Mouse (Mus musculus) cerebellum, adult (tissue): Measurements from ENCODE around the gene Olfr1121.
"Not testable (repeated sequence)": the region's sequence is repeated elsewhere in the genome, so short reads cannot be mapped to it uniquely, and the experiment has no call there.

Experiments
- ATAC-seq: cut with Nextera tagmentation; 2 replicates; pipeline ENCODE4 v1.9.2; 2017; ENCODE audit warnings: mild to moderate bottlenecking, moderate library complexity, mixed read lengths; ENCODE audit not compliant: insufficient number of reproducible peaks, low FRiP score, low TSS enrichment

The Olfr1121 gene

GRCm38 (mm10) chr2:87369595-87369994 lies at the start of gene Olfr1121:
TSS of gene Olfr1121 (plus strand) at chr2:87369895.
- no peak for ATAC-seq

- no peak for ATAC-seq
Measured at GRCm38 (mm10) chr2:87354515-87354914, 15.2 kb upstream of the Olfr1121 start, which contains the start of gene Olfr1120. TSS of gene Olfr1120 (plus strand) at chr2:87354815.

DNA sequence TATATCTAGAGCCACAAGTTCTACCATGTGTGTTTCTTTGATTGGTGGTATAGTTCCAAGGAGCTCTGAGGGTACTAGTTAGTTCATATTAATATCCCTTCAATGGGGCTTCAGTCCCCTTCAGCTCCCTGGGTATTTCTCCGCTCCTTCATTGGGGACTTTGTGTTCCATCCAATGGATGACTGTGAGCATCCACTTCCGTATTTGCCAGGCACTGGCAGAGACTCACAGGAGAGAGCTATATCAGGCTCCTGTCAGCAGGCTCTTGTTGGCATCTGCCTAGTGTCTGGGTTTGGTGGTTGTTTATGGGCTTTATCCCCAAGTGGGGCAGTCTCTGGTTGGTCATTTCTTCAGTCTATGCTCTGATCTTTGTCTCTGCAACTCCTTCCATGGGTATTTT lies 9.6 kb upstream of the Olfr1121 start:
- ATAC-seq = not testable (repeated sequence)

- peak; percentile 97 for ATAC-seq
Measured at GRCm38 (mm10) chr2:87371726-87372125, 2.0 kb downstream of the Olfr1121 start.

GRCm38 (mm10) chr2:87383935-87384334 lies 14.2 kb downstream of the Olfr1121 start:
- ATAC-seq = no peak

- ATAC-seq = no peak
Measured at GRCm38 (mm10) chr2:87385549-87385948, 15.9 kb downstream of the Olfr1121 start, which contains the start of gene Olfr1122. TSS of gene Olfr1122 (plus strand) at chr2:87385849.

DNA sequence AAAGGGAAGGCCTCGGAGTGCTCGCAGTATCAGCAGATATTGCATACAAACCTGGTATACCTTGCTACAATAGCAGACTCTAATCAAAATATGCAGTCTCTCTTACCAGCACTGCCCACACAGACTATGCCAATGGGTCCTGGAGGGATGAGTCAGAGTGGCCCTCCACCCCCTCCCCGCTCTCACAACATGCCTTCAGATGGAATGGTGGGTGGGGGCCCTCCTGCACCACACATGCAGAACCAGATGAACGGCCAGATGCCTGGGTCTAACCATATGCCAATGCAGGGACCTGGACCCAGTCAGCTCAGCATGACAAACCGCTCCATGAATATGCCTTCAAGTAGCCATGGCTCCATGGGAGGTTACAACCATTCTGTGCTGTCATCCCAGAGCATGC lies 23.9 kb downstream of the Olfr1121 start:
- not testable (repeated sequence) for ATAC-seq

DNA sequence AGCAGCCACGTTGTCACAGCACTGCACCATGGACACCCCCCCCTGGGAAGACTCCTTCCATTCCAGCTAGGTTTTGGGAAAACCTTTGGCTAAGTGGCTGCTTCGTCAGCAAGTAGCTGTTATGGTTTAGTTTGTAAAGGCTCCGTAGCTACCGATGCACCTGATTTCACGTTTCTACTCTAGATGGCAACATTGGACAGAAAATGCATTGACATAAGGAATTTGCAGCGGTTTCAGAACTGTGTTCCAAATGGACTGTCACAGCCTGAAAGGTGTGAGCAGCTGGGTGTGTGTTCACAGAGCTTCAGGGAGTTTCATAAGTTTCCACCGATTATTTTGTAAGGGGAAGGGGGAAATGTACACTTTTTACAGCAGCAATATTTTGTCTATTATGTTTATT lies 25.0 kb downstream of the Olfr1121 start:
- ATAC-seq = not testable (repeated sequence)

DNA sequence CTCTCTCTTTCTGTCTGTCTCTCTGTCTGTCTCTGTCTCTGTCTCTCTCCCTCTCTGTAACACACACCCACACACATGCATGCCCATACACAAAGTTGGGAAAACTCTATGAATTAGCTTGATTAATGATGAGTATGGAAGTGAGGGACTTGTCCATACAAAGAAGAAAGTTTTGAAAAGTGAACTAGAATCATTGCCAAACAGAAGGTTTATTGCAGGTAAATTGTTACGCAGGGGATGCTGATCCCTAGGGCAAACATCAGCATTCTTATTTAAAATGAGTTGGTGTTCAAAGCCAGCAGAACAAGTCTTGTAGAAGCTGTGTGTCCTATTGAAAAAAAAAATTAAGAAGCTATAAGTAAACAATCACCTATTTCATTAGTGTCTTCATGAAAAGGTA lies 46.6 kb downstream of the Olfr1121 start, which contains the start of gene Olfr1123:
TSS of gene Olfr1123 (plus strand) at position 301 of the 400 bp plus-strand sequence.
- ATAC-seq = no peak
